In genomic region chr11:115626824-115627616, GRCm38 (mm10) we compare ENCODE assay signal across 9 mouse cellular contexts. TPM values are rescaled to one million over a fixed set of nuclear protein-coding genes. Genes with fewer than 3 reads are reported as not detected.
DNase-seq lines count a peak whose midpoint lies in the region; ATAC-seq and TF ChIP-seq lines count a peak whose summit lies in the region.
"Had no signal": no experiment of that assay in that cellular context is flagged by ENCODE, and none has a peak within 500 bp of the region (broad histone marks: within the 10 kb centered on the region; RNA-seq: fewer than 3 reads in every experiment).

No protein-coding gene starts in this region.

- no peak for DNase-seq in heart, postnatal 14 days
- no peak for DNase-seq in gastrocnemius, adult 8-10 months (ENCODE audit: low spot score in 2 of 2)
- no peak for DNase-seq in Muller cell, postnatal 12 days (ENCODE audit: inconsistent ontology term)

- TF ChIP-seq POLR2A in ES-Bruce4 (IDR thresholded peaks at IDR 0.05; ENCODE audit: insufficient read depth, low read length) = no peak

- WGBS in heart, embryonic 13.5 days = 47% methylated on average over 11 of the region's 11 CpGs
- 59% methylated on average over 11 of the region's 11 CpGs for WGBS in forebrain, embryonic 16.5 days
- 42% methylated on average over 11 of the region's 11 CpGs for WGBS in liver, embryonic 16.5 days (ENCODE audit: insufficient replicate concordance)

- H3K36me3 ChIP-seq in heart, embryonic 13.5 days = peaks cover 18% of the 10 kb centered on the region
- H3K36me3 ChIP-seq in ES-Bruce4 (ENCODE audit: control insufficient read depth, insufficient read depth, low read length, poor library complexity, severe bottlenecking) = peaks cover 9% of the 10 kb centered on the region
- peaks cover 8% of the 10 kb centered on the region for H3K36me3 ChIP-seq in forebrain, embryonic 16.5 days (ENCODE audit: control insufficient read depth, insufficient read depth)
- H3K36me3 ChIP-seq in liver, embryonic 16.5 days (ENCODE audit: control insufficient read depth, insufficient read depth) = peaks cover 3% of the 10 kb centered on the region; the same call in 1 of the 2 replicates

- peaks cover 9% of the 10 kb centered on the region for H3K4me1 ChIP-seq in heart, embryonic 13.5 days
- no peaks in the 10 kb centered on the region for H3K4me1 ChIP-seq in ES-Bruce4 (ENCODE audit: control insufficient read depth, insufficient read depth, low read length)
- H3K4me1 ChIP-seq in forebrain, embryonic 16.5 days (replicated peaks; ENCODE audit: control insufficient read depth, insufficient read depth, low read length) = peaks cover 12% of the 10 kb centered on the region
- H3K4me1 ChIP-seq in liver, embryonic 16.5 days (ENCODE audit: control insufficient read depth, low read depth, low read length) = peaks cover 15% of the 10 kb centered on the region

- no peaks in the 10 kb centered on the region for H3K9me3 ChIP-seq in heart, embryonic 13.5 days
- no peaks in the 10 kb centered on the region for H3K9me3 ChIP-seq in ES-Bruce4 (replicated peaks; ENCODE audit: control insufficient read depth, insufficient read depth, low read length, poor library complexity, severe bottlenecking)
- H3K9me3 ChIP-seq in forebrain, embryonic 16.5 days (ENCODE audit: control insufficient read depth, low read length) = no peaks in the 10 kb centered on the region
- H3K9me3 ChIP-seq in liver, embryonic 16.5 days (replicated peaks; ENCODE audit: control insufficient read depth, low read length) = no peaks in the 10 kb centered on the region

- TF ChIP-seq EP300 in ES-Bruce4 (IDR thresholded peaks at IDR 0.05; ENCODE audit: insufficient read depth, low read depth, low read length) = no peak

- ATAC-seq in heart, embryonic 13.5 days (ENCODE audit: extremely low read depth, insufficient number of reproducible peaks, low FRiP score, low TSS enrichment) = no peak
- ATAC-seq in forebrain, embryonic 16.5 days = no peak
- no peak for ATAC-seq in liver, embryonic 16.5 days (ENCODE audit: low read depth)
- ATAC-seq in megakaryocyte progenitor cell, adult 5-6 weeks (replicated peaks; ENCODE audit: poor library complexity) = no peak

- H3K4me3 ChIP-seq in heart, embryonic 13.5 days = peak overlapping the region; percentile 81
- peak overlapping the region; percentile 96 for H3K4me3 ChIP-seq in ES-Bruce4 (ENCODE audit: low read depth, low read length)
- peak overlapping the region; percentile 63 for H3K4me3 ChIP-seq in forebrain, embryonic 16.5 days (replicated peaks; ENCODE audit: low read length)
- peak overlapping the region; percentile 85 for H3K4me3 ChIP-seq in liver, embryonic 16.5 days (ENCODE audit: low read depth, low read length)

- H3K27me3 ChIP-seq in heart, embryonic 13.5 days (replicated peaks) = no peaks in the 10 kb centered on the region
- H3K27me3 ChIP-seq in ES-Bruce4 (ENCODE audit: control insufficient read depth, insufficient read depth, low read length, poor library complexity, severe bottlenecking) = no peaks in the 10 kb centered on the region
- H3K27me3 ChIP-seq in forebrain, embryonic 16.5 days (replicated peaks; ENCODE audit: control insufficient read depth, insufficient read depth, low read length) = no peaks in the 10 kb centered on the region
- no peaks in the 10 kb centered on the region for H3K27me3 ChIP-seq in liver, embryonic 16.5 days (ENCODE audit: control insufficient read depth, insufficient read depth, low read depth, low read length)
- H3K27me3 ChIP-seq: Patski had no signal

- H3K9ac ChIP-seq in heart, embryonic 13.5 days = peak overlapping the region; percentile 91
- peak overlapping the region; percentile 66 for H3K9ac ChIP-seq in ES-Bruce4 (ENCODE audit: low read depth, poor library complexity, severe bottlenecking)
- H3K9ac ChIP-seq in forebrain, embryonic 16.5 days (replicated peaks; ENCODE audit: low read depth, low read length) = peak overlapping the region; percentile 66
- H3K9ac ChIP-seq in liver, embryonic 16.5 days (ENCODE audit: low read depth, low read length) = peak overlapping the region; percentile 83

- intact Hi-C loops in heart, postnatal 14 days (cut with DNase I) = no loop called here

- H3K27ac ChIP-seq in heart, embryonic 13.5 days (replicated peaks) = peak overlapping the region; percentile 77
- H3K27ac ChIP-seq in ES-Bruce4 (ENCODE audit: insufficient read depth, low read length) = no peak overlapping the region
- no peak overlapping the region for H3K27ac ChIP-seq in forebrain, embryonic 16.5 days (ENCODE audit: low read length)
- peak overlapping the region; percentile 77 for H3K27ac ChIP-seq in liver, embryonic 16.5 days (ENCODE audit: low read length)

- peak overlapping the region; percentile 95 for H3K4me2 ChIP-seq in heart, embryonic 13.5 days
- H3K4me2 ChIP-seq in forebrain, embryonic 16.5 days (ENCODE audit: low read length) = peak overlapping the region; percentile 79
- H3K4me2 ChIP-seq in liver, embryonic 16.5 days (ENCODE audit: low read depth, low read length) = peak overlapping the region; percentile 95

- no peak for TF ChIP-seq CTCF in ES-Bruce4 (IDR thresholded peaks at IDR 0.05; ENCODE audit: low read depth, low read length)

RNA-seq across cellular contexts. Expression of gene Slc25a19, which starts 1.1 kb away (rescaled TPM):
- 36.4 and 37.2 TPM in 2 replicates for polyA plus RNA-seq in heart, embryonic 13.5 days (2015; fragmentation: Nextera tagmentation; extraction: Ambion mirVana)
- 10 to 100 TPM; 42.2 to 43.0 TPM for total RNA-seq in heart, postnatal 14 days (2021)
- 34.7 and 35.8 TPM in 2 replicates for polyA plus RNA-seq in ES-Bruce4 (2011; ENCODE audit: insufficient read depth, insufficient read length, low read depth, missing spikeins)
- 57.2 and 63.0 TPM in 2 replicates for polyA plus RNA-seq in forebrain, embryonic 16.5 days (2015; fragmentation: Nextera tagmentation; extraction: Ambion mirVana)
- 8.7 and 8.8 TPM in 2 replicates for polyA plus RNA-seq in liver, embryonic 16.5 days (2015; fragmentation: Nextera tagmentation; extraction: Ambion mirVana)
- 10 to 100 TPM; 35.7 to 45.7 (median 40.7) TPM for total RNA-seq in gastrocnemius, adult 8-10 months (2022)
- total RNA-seq in megakaryocyte progenitor cell, adult 5-6 weeks (2015) = 8.7 and 10.2 TPM in 2 replicates
- 15.2 and 18.2 TPM in 2 replicates for total RNA-seq in megakaryocyte progenitor cell, adult 5-6 weeks (2017)

RNA-seq across cellular contexts. Expression of gene Mif4gd, which starts 14.3 kb away (rescaled TPM):
- 23.1 and 24.6 TPM in 2 replicates for polyA plus RNA-seq in heart, embryonic 13.5 days (2015; fragmentation: Nextera tagmentation; extraction: Ambion mirVana)
- total RNA-seq in heart, postnatal 14 days (2021) = 10 to 100 TPM; 41.0 to 46.6 TPM
- polyA plus RNA-seq in ES-Bruce4 (2011; ENCODE audit: insufficient read depth, insufficient read length, low read depth, missing spikeins) = 50.4 and 55.0 TPM in 2 replicates
- 9.8 and 12.9 TPM in 2 replicates for polyA plus RNA-seq in forebrain, embryonic 16.5 days (2015; fragmentation: Nextera tagmentation; extraction: Ambion mirVana)
- polyA plus RNA-seq in liver, embryonic 16.5 days (2015; fragmentation: Nextera tagmentation; extraction: Ambion mirVana) = 28.4 and 28.6 TPM in 2 replicates
- total RNA-seq in gastrocnemius, adult 8-10 months (2022) = 10 to 100 TPM; 34.1 to 43.9 (median 40.3) TPM
- 20.4 and 27.4 TPM in 2 replicates for total RNA-seq in megakaryocyte progenitor cell, adult 5-6 weeks (2015)
- 17.7 and 23.0 TPM in 2 replicates for total RNA-seq in megakaryocyte progenitor cell, adult 5-6 weeks (2017)

RNA-seq across cellular contexts. Expression of gene Gga3, which starts 23.2 kb away (rescaled TPM):
- polyA plus RNA-seq in heart, embryonic 13.5 days (2015; fragmentation: Nextera tagmentation; extraction: Ambion mirVana) = 14.0 and 14.9 TPM in 2 replicates
- total RNA-seq in heart, postnatal 14 days (2021) = 10 to 100 TPM; 17.8 to 19.0 TPM
- 69.3 and 79.4 TPM in 2 replicates for polyA plus RNA-seq in ES-Bruce4 (2011; ENCODE audit: insufficient read depth, insufficient read length, low read depth, missing spikeins)
- polyA plus RNA-seq in forebrain, embryonic 16.5 days (2015; fragmentation: Nextera tagmentation; extraction: Ambion mirVana) = 32.5 and 37.4 TPM in 2 replicates
- polyA plus RNA-seq in liver, embryonic 16.5 days (2015; fragmentation: Nextera tagmentation; extraction: Ambion mirVana) = 7.9 TPM in 2 replicates
- 10 to 100 TPM; 10.3 to 14.5 (median 11.6) TPM for total RNA-seq in gastrocnemius, adult 8-10 months (2022)
- 27.9 and 28.3 TPM in 2 replicates for total RNA-seq in megakaryocyte progenitor cell, adult 5-6 weeks (2015)
- total RNA-seq in megakaryocyte progenitor cell, adult 5-6 weeks (2017) = 17.0 and 40.0 TPM in 2 replicates

RNA-seq across cellular contexts. Expression of gene Mrps7, which starts 23.3 kb away (rescaled TPM):
- polyA plus RNA-seq in heart, embryonic 13.5 days (2015; fragmentation: Nextera tagmentation; extraction: Ambion mirVana) = 79.2 and 86.8 TPM in 2 replicates
- 10 to 100 TPM; 67.0 to 69.9 TPM for total RNA-seq in heart, postnatal 14 days (2021)
- 29.3 and 35.5 TPM in 2 replicates for polyA plus RNA-seq in ES-Bruce4 (2011; ENCODE audit: insufficient read depth, insufficient read length, low read depth, missing spikeins)
- 68.0 and 76.5 TPM in 2 replicates for polyA plus RNA-seq in forebrain, embryonic 16.5 days (2015; fragmentation: Nextera tagmentation; extraction: Ambion mirVana)
- 47.6 and 49.5 TPM in 2 replicates for polyA plus RNA-seq in liver, embryonic 16.5 days (2015; fragmentation: Nextera tagmentation; extraction: Ambion mirVana)
- total RNA-seq in gastrocnemius, adult 8-10 months (2022) = 10 to 100 TPM; 73.4 to 84.2 (median 81.8) TPM
- 56.9 and 63.7 TPM in 2 replicates for total RNA-seq in megakaryocyte progenitor cell, adult 5-6 weeks (2015)
- 43.2 and 50.3 TPM in 2 replicates for total RNA-seq in megakaryocyte progenitor cell, adult 5-6 weeks (2017)

Comparison
In these comparisons a context has a peak if more than half of its experiments do, and no peak if none do; other contexts are left out.
1. H3K27ac ChIP-seq: peak in heart, embryonic 13.5 days (single experiment) and liver, embryonic 16.5 days (single experiment); none in ES-Bruce4 (single experiment) and forebrain, embryonic 16.5 days (single experiment).
2. Peak in every context shown above with its lines, with median percentiles within 50 percentile points of each other: H3K4me2 ChIP-seq, H3K4me3 ChIP-seq and H3K9ac ChIP-seq.